Mouse (Mus musculus) erythroblast, adult 5-6 weeks (primary cell): ENCODE results near the gene Olfr273. TPM values are rescaled to one million over a fixed set of nuclear protein-coding genes. Genes with fewer than 3 reads are reported as not detected.
"Not testable (repeated sequence)": the region's sequence is repeated elsewhere in the genome, so short reads cannot be mapped to it uniquely, and the experiment has no call there.

Experiments used
- ATAC-seq: replicated peaks from 2 replicates; pipeline ENCODE4 v1.8.0; 2016; ENCODE audit warnings: moderate number of reproducible peaks, mild to moderate bottlenecking, moderate TSS enrichment, inconsistent platforms; ENCODE audit not compliant: poor library complexity, low FRiP score, severe bottlenecking
- total RNA-seq, 2 experiments: library from RNA; stranded (forward) in 1 of 2; stranded (reverse) in 1 of 2; fragments of 150-400 nt in 1 of 2; fragments of 200-764, 138-1000 nt in 1 of 2; gene quantifications; 2 replicates each; pipeline versions ENCODE4 v1.2.3 to v1.2.4; 2015 to 2017; ENCODE audit warnings: low replicate concordance in 2 of 2

The Olfr273 gene
- not detected in 2 replicates for total RNA-seq (2015; ENCODE audit: low replicate concordance)
- total RNA-seq (2017; ENCODE audit: low replicate concordance), result not detected in 2 replicates

DNA sequence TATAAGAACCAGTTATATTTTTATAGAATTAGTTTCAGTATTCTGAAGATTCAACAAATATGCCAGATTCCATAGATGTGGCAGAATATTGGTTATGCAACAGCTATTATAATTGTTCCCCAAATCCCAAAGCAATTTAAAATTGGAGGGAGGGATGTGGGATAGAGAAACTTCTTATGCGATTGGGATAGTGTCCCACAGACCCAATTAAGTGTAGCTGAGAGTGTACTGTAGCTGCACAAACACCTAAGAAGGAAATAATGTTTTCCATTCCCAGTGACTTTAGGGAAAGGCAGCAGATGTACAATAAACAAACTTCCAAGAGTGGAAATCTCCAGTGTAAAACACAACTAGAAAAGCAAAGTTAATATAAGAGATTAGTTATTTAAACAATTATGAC, at the start of gene Olfr273:
Gene Olfr273, minus strand, starts transcription at position 101 of the 400 bp plus-strand sequence.
- no peak for ATAC-seq

DNA sequence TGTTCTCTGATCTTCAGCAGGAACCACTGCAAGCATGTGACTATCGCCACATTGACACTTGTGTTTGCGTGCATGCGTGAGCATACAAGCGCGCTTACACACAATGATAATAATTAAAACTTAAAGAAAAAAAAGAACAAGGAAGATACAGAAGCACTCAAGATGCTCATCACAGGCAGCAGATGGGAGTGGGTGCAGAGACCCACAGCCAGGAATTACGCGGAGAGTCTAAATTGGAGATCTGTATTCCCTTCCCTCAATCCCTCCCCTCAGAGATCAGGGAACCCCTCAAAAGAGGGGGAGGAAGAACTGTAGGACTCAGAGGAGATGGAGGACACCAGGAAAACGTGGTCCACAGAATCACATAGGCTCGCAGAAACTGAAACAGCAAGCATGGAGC, 5.1 kb upstream of the Olfr273 start:
- ATAC-seq, result no peak

DNA sequence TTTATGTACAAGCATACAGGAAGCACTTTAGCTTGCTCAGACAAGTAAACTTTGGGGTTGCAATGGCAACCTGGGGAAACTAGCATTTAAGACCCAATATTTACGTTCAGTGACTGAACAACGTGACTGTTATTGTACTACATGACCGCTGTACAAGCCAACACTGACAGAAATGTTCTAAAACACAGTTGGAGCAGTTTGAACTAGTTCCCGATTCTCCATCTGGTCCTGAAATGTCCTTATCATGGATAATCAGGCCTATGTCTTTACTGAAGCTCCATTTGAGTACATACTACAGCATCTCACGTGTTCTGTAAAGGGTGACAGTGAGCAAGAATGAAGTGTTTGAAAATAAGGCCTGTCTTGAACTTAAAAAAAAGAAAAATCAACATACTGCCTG, 9.4 kb downstream of the Olfr273 start:
- ATAC-seq, result no peak

DNA sequence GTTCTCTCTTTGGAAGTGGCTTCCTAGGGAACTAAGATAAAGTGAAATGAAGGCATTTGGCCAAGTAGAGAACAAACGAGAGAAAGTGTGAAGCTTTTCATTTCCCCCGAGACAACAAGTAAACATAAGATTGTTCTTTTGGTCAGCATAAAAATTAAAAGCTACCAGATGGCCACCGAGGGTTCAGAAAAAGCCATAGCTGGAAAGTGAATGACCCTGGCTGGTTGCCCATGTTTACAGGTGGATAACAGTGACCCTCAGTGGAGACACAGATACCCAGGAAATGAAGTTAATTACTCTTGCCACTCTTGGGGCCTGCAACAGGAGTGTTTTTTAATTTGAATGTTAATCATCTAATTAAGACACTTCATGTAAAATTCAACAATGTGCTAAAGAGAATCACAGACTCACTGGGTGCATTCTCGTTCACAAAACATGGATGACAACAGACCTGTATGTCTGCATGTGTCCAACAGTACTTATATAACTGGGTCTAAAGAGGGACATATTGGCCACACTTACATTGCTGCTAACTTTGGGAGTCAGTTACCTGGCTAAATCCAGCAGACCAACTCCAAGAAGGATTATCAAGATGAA, 9.9 kb downstream of the Olfr273 start:
- no peak for ATAC-seq

DNA sequence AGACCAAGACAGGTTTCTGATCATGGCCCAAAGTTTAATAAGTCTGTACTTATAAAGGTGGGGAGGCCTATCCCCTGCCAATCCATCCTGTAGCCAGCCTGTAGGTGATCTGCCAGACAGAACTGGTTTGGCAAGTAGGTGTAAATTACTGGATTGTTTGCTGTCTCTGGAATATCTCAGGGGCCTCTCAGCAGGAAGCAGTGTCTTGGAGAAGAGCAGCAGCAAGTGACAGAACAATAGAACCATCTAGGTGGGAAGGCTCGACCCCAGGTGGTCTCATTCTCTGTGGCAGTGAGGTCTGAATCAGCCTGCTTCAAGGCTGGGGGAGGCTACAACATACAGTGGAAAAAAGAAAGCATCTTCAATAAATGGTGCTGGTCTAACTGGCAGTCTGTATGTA, 13.6 kb downstream of the Olfr273 start:
- ATAC-seq, result not testable (repeated sequence)

DNA sequence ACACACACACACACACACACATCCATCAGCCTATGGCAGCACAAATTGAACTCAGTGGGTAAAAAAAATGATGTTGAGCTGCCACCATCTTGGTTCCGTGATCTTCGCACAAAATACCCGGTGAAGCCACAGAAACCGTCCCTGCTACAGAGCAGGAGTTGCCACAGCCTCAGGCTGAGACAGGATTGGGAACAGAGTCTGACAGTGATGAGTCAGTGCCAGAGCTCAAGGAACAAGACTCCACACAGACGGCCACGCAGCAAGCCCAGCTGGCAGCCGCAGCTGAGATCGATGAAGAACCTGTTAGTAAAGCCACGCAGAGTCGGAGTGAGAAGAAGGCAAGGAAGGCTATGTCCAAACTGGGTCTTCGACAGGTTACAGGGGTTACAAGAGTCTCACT, 37.7 kb downstream of the Olfr273 start:
- ATAC-seq, result no peak

DNA sequence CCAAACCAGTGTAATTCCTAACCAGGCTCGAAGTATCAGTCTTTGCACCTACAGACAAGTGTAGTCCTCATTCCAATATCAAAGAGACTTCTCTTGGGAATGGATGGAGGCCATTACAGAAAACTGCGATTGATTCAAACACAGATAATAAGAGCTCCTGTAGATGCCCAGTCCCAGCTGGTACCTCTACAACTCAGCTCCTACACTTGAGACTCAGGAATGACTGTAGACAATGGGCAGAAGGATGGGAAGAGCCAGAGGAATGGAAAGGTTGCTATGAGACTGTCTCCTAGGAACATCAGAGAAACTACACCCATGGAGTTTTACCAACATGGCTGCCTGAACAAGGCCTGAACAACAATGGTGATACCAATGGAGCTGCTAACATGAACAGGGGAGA, 44.7 kb downstream of the Olfr273 start, which contains the start of gene Olfr275:
Gene Olfr275, plus strand, starts transcription at position 301 of the 400 bp plus-strand sequence.
- ATAC-seq, result no peak

DNA sequence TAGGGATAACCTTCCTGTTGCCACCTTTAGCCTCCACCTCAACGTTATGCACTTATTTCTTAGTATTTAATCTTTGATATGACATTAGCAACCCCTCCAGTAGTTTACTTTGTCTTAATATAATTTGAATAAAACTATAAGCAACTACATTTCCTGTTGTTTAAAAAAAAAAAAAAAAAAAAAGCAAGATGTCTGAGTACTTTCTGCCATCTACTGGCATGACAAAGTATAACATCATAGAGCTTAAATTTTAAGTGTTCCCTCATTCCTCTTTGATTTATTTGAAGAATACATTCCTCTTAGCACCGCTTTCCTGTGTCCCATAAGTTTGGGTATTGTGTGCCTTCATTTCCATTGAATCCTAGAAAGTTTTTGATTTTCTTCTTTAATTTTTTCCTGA, 47.2 kb downstream of the Olfr273 start:
- ATAC-seq, result no peak

Other genes with a start within 250 kb of the Olfr273 start
- not detected in 2 replicates for gene Olfr275, start 44.6 kb downstream of the Olfr273 start, total RNA-seq (2015; ENCODE audit: low replicate concordance)
- gene Olfr275, start 44.6 kb downstream of the Olfr273 start, total RNA-seq (2017; ENCODE audit: low replicate concordance), result not detected in 2 replicates
- gene Olfr272, start 59.9 kb upstream of the Olfr273 start, total RNA-seq (2015; ENCODE audit: low replicate concordance), result not detected in 2 replicates
- not detected in 2 replicates for gene Olfr272, start 59.9 kb upstream of the Olfr273 start, total RNA-seq (2017; ENCODE audit: low replicate concordance)
- not detected in 2 replicates for gene Olfr270, start 105.3 kb upstream of the Olfr273 start, total RNA-seq (2015; ENCODE audit: low replicate concordance)
- gene Olfr270, start 105.3 kb upstream of the Olfr273 start, total RNA-seq (2017; ENCODE audit: low replicate concordance), result not detected in 2 replicates
- gene Nipsnap3a, start 130.0 kb upstream of the Olfr273 start, total RNA-seq (2015; ENCODE audit: low replicate concordance), result not detected in 2 replicates
- not detected in 2 replicates for gene Nipsnap3a, start 130.0 kb upstream of the Olfr273 start, total RNA-seq (2017; ENCODE audit: low replicate concordance)
- 11.9 and 40.5 TPM in 2 replicates for gene Nipsnap3b, start 152.6 kb upstream of the Olfr273 start, total RNA-seq (2015; ENCODE audit: low replicate concordance)
- 7.0 and 8.9 TPM in 2 replicates for gene Nipsnap3b, start 152.6 kb upstream of the Olfr273 start, total RNA-seq (2017; ENCODE audit: low replicate concordance)